Mouse (Mus musculus): Measurements from ENCODE around the gene Rer1. TPM values are rescaled to one million over a fixed set of nuclear protein-coding genes. Genes with fewer than 3 reads are reported as not detected.
"Not testable (repeated sequence)": the region's sequence is repeated elsewhere in the genome, so short reads cannot be mapped to it uniquely, and the experiment has no call there.

Gene Rer1
- polyA plus RNA-seq, 1 experiment = 111 TPM

DNA sequence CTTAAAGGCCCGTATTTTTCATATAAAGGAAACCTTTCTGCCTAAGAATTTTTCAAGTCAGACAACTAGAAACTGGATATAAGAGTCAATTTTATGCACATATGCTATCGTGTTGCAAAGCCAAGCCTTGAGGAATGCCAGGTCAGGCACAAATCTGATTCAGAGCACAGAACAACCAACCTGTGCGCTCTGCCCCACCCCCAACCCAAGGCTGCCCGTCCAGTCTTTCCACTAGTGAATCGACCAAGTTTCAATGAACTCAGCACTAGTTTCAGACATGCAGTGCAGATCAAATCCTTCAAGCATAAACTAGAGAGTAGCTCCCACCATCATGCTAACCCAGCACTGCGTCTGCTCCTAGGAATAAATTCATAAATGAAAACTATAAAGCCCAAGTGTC lies 6.5 kb downstream of the Rer1 start:
- no peak for DNase-seq
- Histone ChIP-seq H3K4me1 (replicated peaks; ENCODE audit: control insufficient read depth, insufficient read depth, low read length) (peaks cover 18% of the 10 kb centered on the region), H3K27me3 (ENCODE audit: control insufficient read depth, insufficient read depth, low read length) (no peaks in the 10 kb centered on the region), H3K36me3 (ENCODE audit: control insufficient read depth, insufficient read depth, low read length) (peaks cover 50% of the 10 kb centered on the region), H3K27ac (ENCODE audit: control insufficient read depth, insufficient read depth, low read length) (no peak overlapping the region), H3K4me3 (ENCODE audit: control insufficient read depth, insufficient read depth, low read length) (no peak overlapping the region)
- TF ChIP-seq POLR2A (IDR thresholded peaks at IDR 0.05; ENCODE audit: control insufficient read depth, extremely low read depth, insufficient read depth, low read length, poor library complexity) = no peak
- no peak for TF ChIP-seq CTCF (IDR thresholded peaks at IDR 0.05; ENCODE audit: borderline replicate concordance, control insufficient read depth, extremely low read depth, insufficient read depth, low read length, poor library complexity)
- 96% methylated on average over 6 of the region's 6 CpGs for WGBS

DNA sequence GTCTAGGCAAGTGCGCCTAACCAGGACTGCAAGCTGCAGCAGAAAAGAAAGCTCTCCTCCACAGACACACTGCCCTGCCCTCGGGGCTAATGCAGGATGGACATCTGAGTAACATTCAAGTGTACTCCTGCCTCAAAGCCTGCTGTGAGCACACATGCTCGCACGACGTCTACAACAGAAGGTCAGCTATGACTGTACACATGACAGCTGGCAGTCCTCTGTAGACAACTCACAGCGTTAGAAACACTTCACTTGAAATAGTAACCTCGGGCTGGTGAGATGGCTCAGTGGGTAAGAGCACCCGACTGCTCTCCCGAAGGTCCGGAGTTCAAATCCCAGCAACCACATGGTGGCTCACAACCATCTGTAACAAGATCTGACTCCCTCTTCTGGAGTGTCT lies 7.4 kb downstream of the Rer1 start:
- H3K4me3 ChIP-seq (ENCODE audit: control insufficient read depth, insufficient read depth, low read length) = not testable (repeated sequence)

DNA sequence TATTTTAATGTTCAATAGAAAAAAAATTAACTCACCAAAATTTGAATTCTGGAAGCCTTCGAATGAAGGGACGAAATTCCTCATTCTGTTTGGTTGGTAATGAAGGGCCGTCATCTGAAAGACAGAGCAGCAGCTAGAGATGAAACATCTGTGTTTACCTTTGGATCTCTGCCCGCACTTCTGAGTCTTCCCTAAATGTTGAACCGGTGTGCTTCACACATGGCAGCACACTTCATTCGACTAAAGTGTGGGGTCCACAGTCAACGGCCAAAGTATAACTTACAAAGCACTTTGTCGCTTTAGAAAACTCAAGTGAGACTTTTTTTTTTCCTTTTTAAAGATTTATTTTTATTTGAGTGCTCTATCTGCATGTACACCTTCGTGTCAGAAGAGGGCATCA lies 9.5 kb downstream of the Rer1 start:
- DNase-seq = no peak
- no peaks in the 10 kb centered on the region for H3K27me3 ChIP-seq (ENCODE audit: control insufficient read depth, insufficient read depth, low read length)
- no peak overlapping the region for H3K4me3 ChIP-seq (ENCODE audit: control insufficient read depth, insufficient read depth, low read length)
- 93% methylated on average over 9 of the region's 9 CpGs for WGBS
- H3K36me3 ChIP-seq (ENCODE audit: control insufficient read depth, insufficient read depth, low read length) = peaks cover 76% of the 10 kb centered on the region
- no peak for TF ChIP-seq POLR2A (IDR thresholded peaks at IDR 0.05; ENCODE audit: control insufficient read depth, extremely low read depth, insufficient read depth, low read length, poor library complexity)
- TF ChIP-seq CTCF (IDR thresholded peaks at IDR 0.05; ENCODE audit: borderline replicate concordance, control insufficient read depth, extremely low read depth, insufficient read depth, low read length, poor library complexity) = no peak
- no peaks in the 10 kb centered on the region for H3K4me1 ChIP-seq (replicated peaks; ENCODE audit: control insufficient read depth, insufficient read depth, low read length)
- no peak overlapping the region for H3K27ac ChIP-seq (ENCODE audit: control insufficient read depth, insufficient read depth, low read length)

More for the DNA sequence above, 7.4 kb downstream of the Rer1 start:
- not testable (repeated sequence) for DNase-seq; H3K27ac ChIP-seq (ENCODE audit: control insufficient read depth, insufficient read depth, low read length); H3K27me3 ChIP-seq (ENCODE audit: control insufficient read depth, insufficient read depth, low read length)
- H3K36me3 ChIP-seq (ENCODE audit: control insufficient read depth, insufficient read depth, low read length) = peaks cover 57% of the 10 kb centered on the region
- WGBS = 95% methylated on average over 10 of the region's 10 CpGs
- peaks cover 14% of the 10 kb centered on the region for H3K4me1 ChIP-seq (replicated peaks; ENCODE audit: control insufficient read depth, insufficient read depth, low read length)

- H3K4me1 ChIP-seq (replicated peaks; ENCODE audit: control insufficient read depth, insufficient read depth, low read length) = no peaks in the 10 kb centered on the region
- TF ChIP-seq POLR2A (IDR thresholded peaks at IDR 0.05; ENCODE audit: control insufficient read depth, extremely low read depth, insufficient read depth, low read length, poor library complexity) (no peak), CTCF (IDR thresholded peaks at IDR 0.05; ENCODE audit: borderline replicate concordance, control insufficient read depth, extremely low read depth, insufficient read depth, low read length, poor library complexity) (no peak)
- WGBS = 94% methylated on average over 2 of the region's 2 CpGs
- no peak overlapping the region for H3K27ac ChIP-seq (ENCODE audit: control insufficient read depth, insufficient read depth, low read length)
- DNase-seq = no peak
- no peak overlapping the region for H3K4me3 ChIP-seq (ENCODE audit: control insufficient read depth, insufficient read depth, low read length)
- H3K36me3 ChIP-seq (ENCODE audit: control insufficient read depth, insufficient read depth, low read length) = peaks cover 81% of the 10 kb centered on the region
- no peaks in the 10 kb centered on the region for H3K27me3 ChIP-seq (ENCODE audit: control insufficient read depth, insufficient read depth, low read length)
Observed at GRCm38 (mm10) chr4:155075813-155076212, 10.4 kb downstream of the Rer1 start.

- no peaks in the 10 kb centered on the region for H3K27me3 ChIP-seq (ENCODE audit: control insufficient read depth, insufficient read depth, low read length)
- no peaks in the 10 kb centered on the region for H3K4me1 ChIP-seq (replicated peaks; ENCODE audit: control insufficient read depth, insufficient read depth, low read length)
- no peak overlapping the region for H3K4me3 ChIP-seq (ENCODE audit: control insufficient read depth, insufficient read depth, low read length)
- no peak overlapping the region for H3K27ac ChIP-seq (ENCODE audit: control insufficient read depth, insufficient read depth, low read length)
- TF ChIP-seq CTCF (IDR thresholded peaks at IDR 0.05; ENCODE audit: borderline replicate concordance, control insufficient read depth, extremely low read depth, insufficient read depth, low read length, poor library complexity) = no peak
- no peak for TF ChIP-seq POLR2A (IDR thresholded peaks at IDR 0.05; ENCODE audit: control insufficient read depth, extremely low read depth, insufficient read depth, low read length, poor library complexity)
- peaks cover 81% of the 10 kb centered on the region for H3K36me3 ChIP-seq (ENCODE audit: control insufficient read depth, insufficient read depth, low read length)
- WGBS = 96% methylated on average over 9 of the region's 9 CpGs
- no peak for DNase-seq
Observed at GRCm38 (mm10) chr4:155075137-155075536, 11.0 kb downstream of the Rer1 start.

DNA sequence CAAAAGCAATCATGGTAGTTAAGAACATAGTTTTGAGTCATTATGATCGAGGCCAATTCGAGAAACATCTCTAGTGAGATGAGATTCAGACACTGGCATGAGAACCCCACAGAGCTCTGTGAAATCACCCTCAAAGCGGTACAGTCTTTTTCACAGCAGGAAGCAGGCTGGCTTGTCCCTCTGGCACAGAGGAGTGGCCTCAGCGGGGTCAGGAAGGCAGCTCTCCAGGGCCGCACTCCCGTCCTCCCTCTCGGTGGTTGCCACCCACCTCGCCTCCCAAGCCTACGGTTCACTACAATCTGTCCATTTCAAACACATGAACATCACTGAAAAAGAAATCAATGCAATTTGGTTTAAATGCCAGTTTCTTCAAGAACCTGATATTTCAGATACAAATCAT lies 11.8 kb downstream of the Rer1 start:
- DNase-seq = no peak
- TF ChIP-seq POLR2A (IDR thresholded peaks at IDR 0.05; ENCODE audit: control insufficient read depth, extremely low read depth, insufficient read depth, low read length, poor library complexity) (no peak), CTCF (IDR thresholded peaks at IDR 0.05; ENCODE audit: borderline replicate concordance, control insufficient read depth, extremely low read depth, insufficient read depth, low read length, poor library complexity) (no peak)
- WGBS = 97% methylated on average over 9 of the region's 9 CpGs

DNA sequence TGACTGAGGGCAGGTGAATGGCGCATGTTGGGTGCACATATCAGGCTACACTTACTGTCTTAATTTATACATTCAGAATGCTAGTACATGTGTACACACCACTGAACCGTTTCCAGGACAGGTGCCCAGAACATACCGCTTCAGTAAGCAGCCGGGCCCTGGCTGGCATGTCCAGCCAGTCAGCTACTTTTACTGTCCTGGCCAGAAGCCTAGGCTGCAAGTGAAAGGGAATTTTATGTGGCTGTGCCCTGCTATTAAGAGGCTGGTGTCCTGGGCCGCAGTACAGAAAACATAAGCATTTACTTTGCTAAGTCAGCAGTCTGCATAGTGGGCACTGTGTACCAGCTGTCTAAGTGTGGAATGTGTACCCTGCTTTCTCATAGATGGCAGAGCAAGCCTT lies 15.3 kb downstream of the Rer1 start:
- peaks cover 54% of the 10 kb centered on the region for H3K36me3 ChIP-seq (ENCODE audit: control insufficient read depth, insufficient read depth, low read length)
- WGBS = 97% methylated on average over 5 of the region's 5 CpGs
- no peak overlapping the region for H3K27ac ChIP-seq (ENCODE audit: control insufficient read depth, insufficient read depth, low read length)
- no peak for DNase-seq
- TF ChIP-seq POLR2A (IDR thresholded peaks at IDR 0.05; ENCODE audit: control insufficient read depth, extremely low read depth, insufficient read depth, low read length, poor library complexity) (no peak), CTCF (IDR thresholded peaks at IDR 0.05; ENCODE audit: borderline replicate concordance, control insufficient read depth, extremely low read depth, insufficient read depth, low read length, poor library complexity) (no peak)
- peaks cover 14% of the 10 kb centered on the region for H3K4me1 ChIP-seq (replicated peaks; ENCODE audit: control insufficient read depth, insufficient read depth, low read length)
- H3K27me3 ChIP-seq (ENCODE audit: control insufficient read depth, insufficient read depth, low read length) = no peaks in the 10 kb centered on the region
- H3K4me3 ChIP-seq (ENCODE audit: control insufficient read depth, insufficient read depth, low read length) = no peak overlapping the region

More for the DNA sequence above, 11.8 kb downstream of the Rer1 start:
- no peaks in the 10 kb centered on the region for H3K4me1 ChIP-seq (replicated peaks; ENCODE audit: control insufficient read depth, insufficient read depth, low read length)
- peaks cover 75% of the 10 kb centered on the region for H3K36me3 ChIP-seq (ENCODE audit: control insufficient read depth, insufficient read depth, low read length)
- no peak overlapping the region for H3K4me3 ChIP-seq (ENCODE audit: control insufficient read depth, insufficient read depth, low read length)
- no peaks in the 10 kb centered on the region for H3K27me3 ChIP-seq (ENCODE audit: control insufficient read depth, insufficient read depth, low read length)
- H3K27ac ChIP-seq (ENCODE audit: control insufficient read depth, insufficient read depth, low read length) = no peak overlapping the region

All from thymus, adult 2 months (tissue).